Mouse (Mus musculus): Measurements from ENCODE around the gene Pias4. TPM values are rescaled to one million over a fixed set of nuclear protein-coding genes. Genes with fewer than 3 reads are reported as not detected.
"Not testable (repeated sequence)": the region's sequence is repeated elsewhere in the genome, so short reads cannot be mapped to it uniquely, and the experiment has no call there.

Pias4 gene
- polyA plus RNA-seq, 1 experiment from 2014 or later: 58.4 TPM

GRCm38 (mm10) chr10:81187161-81187560, 19.4 kb upstream of the Pias4 start:
- no peak overlapping the region for H3K9ac ChIP-seq
- no peaks in the 10 kb centered on the region for H3K9me3 ChIP-seq
- no peaks in the 10 kb centered on the region for H3K27me3 ChIP-seq
- no peak overlapping the region for H3K27ac ChIP-seq
- 97% methylated on average over 9 of the region's 9 CpGs for WGBS
- no peak for ATAC-seq (ENCODE audit: low FRiP score)
- peaks cover 72% of the 10 kb centered on the region for H3K36me3 ChIP-seq
- no peak overlapping the region for H3K4me2 ChIP-seq
- no peak overlapping the region for H3K4me3 ChIP-seq
- H3K4me1 ChIP-seq (replicated peaks): peaks cover 23% of the 10 kb centered on the region

DNA sequence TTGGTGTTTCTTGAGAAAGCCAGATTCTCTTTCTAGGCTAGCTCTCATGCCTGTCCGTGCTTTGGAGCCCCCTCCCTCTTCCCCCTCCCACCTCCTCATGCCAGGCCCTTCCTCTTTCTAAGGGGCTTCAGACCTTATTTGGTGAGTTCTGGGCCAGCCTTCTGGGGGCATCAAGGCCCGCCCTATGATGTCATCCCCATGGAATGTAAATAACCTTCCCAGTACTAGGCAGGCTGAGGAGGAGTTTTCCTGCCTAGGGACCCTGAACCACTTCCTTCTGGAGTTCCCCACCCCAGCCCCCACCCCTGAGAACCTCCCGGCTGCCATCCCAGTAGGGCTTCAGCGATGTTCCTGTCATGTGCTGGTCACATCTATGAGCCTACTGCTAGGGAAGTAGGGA, 17.0 kb upstream of the Pias4 start:
- Histone ChIP-seq H3K27ac (no peak overlapping the region), H3K36me3 (peaks cover 77% of the 10 kb centered on the region), H3K4me3 (no peak overlapping the region), H3K4me2 (no peak overlapping the region), H3K27me3 (no peaks in the 10 kb centered on the region), H3K4me1 (replicated peaks) (peaks cover 27% of the 10 kb centered on the region), H3K9ac (peak overlapping the region; percentile 15; the same call in 1 of the 2 replicates), H3K9me3 (no peaks in the 10 kb centered on the region)
- WGBS: 72% methylated on average over 4 of the region's 4 CpGs
- ATAC-seq (ENCODE audit: low FRiP score): no peak

- WGBS: 88% methylated on average over 5 of the region's 5 CpGs
- no peak for ATAC-seq (ENCODE audit: low FRiP score)
- no peaks in the 10 kb centered on the region for H3K27me3 ChIP-seq
- peak within 1 kb of the TSS; percentile 82 for H3K9ac ChIP-seq
- peaks cover 79% of the 10 kb centered on the region for H3K36me3 ChIP-seq
- peak within 1 kb of the TSS; percentile 66 for H3K4me3 ChIP-seq
- peak within 1 kb of the TSS; percentile 94 for H3K27ac ChIP-seq
- H3K4me2 ChIP-seq: peak within 1 kb of the TSS; percentile 69
- H3K4me1 ChIP-seq (replicated peaks): peaks cover 36% of the 10 kb centered on the region
- H3K9me3 ChIP-seq: no peaks in the 10 kb centered on the region
Observed at GRCm38 (mm10) chr10:81183805-81184204, 16.1 kb upstream of the Pias4 start, which contains the start of gene 4930442H23Rik. TSS of gene 4930442H23Rik (minus strand) at chr10:81183849.

DNA sequence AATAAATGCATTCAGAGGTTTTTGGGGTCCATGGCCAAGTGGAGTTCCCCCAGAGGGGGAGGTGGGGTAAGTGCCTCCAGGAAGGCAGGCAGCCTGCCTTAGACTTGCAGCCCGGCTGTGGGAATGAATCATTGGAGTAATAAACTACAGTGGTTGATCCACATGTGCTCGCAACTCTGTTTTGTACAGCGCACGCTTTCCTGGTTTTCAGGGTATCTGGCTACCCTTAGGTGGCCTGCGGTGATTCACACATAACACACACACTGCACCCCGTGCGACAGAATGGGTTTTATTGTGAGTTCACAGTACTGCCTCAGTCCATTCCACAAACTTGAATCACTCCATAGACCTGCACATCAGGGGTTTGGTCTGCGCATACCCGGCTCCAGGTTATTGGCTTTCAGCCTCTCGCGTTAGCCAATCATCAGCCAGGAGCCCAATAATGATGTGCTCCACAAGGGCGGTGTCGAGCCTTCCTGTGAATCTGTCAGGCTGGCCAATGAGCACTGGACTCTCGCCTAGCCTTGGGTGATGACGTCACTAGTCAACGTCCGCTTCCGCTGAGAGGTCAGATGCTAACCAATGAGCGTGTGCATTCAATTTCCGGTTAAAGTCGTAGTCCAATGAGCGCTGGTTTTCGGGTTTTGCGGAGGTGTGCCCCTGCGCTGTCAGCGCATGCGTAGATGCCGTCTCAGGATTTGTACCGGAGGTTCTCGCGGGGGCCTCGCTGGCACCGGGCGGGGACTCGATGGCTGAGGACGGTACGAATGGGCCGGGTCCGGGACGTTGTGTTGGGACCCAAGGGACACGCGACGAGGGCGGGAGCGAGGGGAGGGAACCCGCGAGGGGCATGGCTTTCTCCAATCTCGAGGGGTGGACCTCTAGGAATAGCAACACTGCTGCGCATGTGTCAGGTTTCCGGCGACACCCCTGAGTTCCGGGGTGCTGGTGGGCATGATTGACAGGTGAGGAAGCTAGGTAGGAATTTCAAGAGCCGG, 14.9 kb upstream of the Pias4 start, which contains the start of gene Dapk3:
TSS of gene Dapk3 (plus strand) at position 670 of the 998 bp plus-strand sequence.
- Histone ChIP-seq H3K9me3 (no peaks in the 10 kb centered on the region), H3K4me1 (replicated peaks) (peaks cover 48% of the 10 kb centered on the region), H3K9ac (peak within 1 kb of the TSS; percentile 82), H3K4me3 (peak within 1 kb of the TSS; percentile 66), H3K4me2 (peak within 1 kb of the TSS; percentile 69), H3K27ac (peak within 1 kb of the TSS; percentile 94), H3K27me3 (no peaks in the 10 kb centered on the region), H3K36me3 (peaks cover 82% of the 10 kb centered on the region)
- peak; percentile 95 for ATAC-seq (ENCODE audit: low FRiP score)
- WGBS: 4% methylated on average over 53 of the region's 53 CpGs

- not testable (repeated sequence) for ATAC-seq (ENCODE audit: low FRiP score); H3K27me3 ChIP-seq; H3K9me3 ChIP-seq; H3K4me3 ChIP-seq; H3K4me2 ChIP-seq; H3K9ac ChIP-seq
- Histone ChIP-seq H3K27ac (peak overlapping the region; percentile 66; the same call in 1 of the 2 replicates), H3K36me3 (peaks cover 78% of the 10 kb centered on the region), H3K4me1 (replicated peaks) (peaks cover 54% of the 10 kb centered on the region)
- 84% methylated on average over 12 of the region's 12 CpGs for WGBS
Observed at GRCm38 (mm10) chr10:81181860-81182259, 14.1 kb upstream of the Pias4 start.

- WGBS: 91% methylated on average over 13 of the region's 13 CpGs
- no peak for ATAC-seq (ENCODE audit: low FRiP score)
- H3K27me3 ChIP-seq: no peaks in the 10 kb centered on the region
- peaks cover 71% of the 10 kb centered on the region for H3K36me3 ChIP-seq
- no peak overlapping the region for H3K27ac ChIP-seq
- no peak overlapping the region for H3K4me2 ChIP-seq
- peaks cover 56% of the 10 kb centered on the region for H3K4me1 ChIP-seq (replicated peaks)
- no peaks in the 10 kb centered on the region for H3K9me3 ChIP-seq
- H3K4me3 ChIP-seq: no peak overlapping the region
- H3K9ac ChIP-seq: no peak overlapping the region
Observed at GRCm38 (mm10) chr10:81180946-81181345, 13.2 kb upstream of the Pias4 start.

DNA sequence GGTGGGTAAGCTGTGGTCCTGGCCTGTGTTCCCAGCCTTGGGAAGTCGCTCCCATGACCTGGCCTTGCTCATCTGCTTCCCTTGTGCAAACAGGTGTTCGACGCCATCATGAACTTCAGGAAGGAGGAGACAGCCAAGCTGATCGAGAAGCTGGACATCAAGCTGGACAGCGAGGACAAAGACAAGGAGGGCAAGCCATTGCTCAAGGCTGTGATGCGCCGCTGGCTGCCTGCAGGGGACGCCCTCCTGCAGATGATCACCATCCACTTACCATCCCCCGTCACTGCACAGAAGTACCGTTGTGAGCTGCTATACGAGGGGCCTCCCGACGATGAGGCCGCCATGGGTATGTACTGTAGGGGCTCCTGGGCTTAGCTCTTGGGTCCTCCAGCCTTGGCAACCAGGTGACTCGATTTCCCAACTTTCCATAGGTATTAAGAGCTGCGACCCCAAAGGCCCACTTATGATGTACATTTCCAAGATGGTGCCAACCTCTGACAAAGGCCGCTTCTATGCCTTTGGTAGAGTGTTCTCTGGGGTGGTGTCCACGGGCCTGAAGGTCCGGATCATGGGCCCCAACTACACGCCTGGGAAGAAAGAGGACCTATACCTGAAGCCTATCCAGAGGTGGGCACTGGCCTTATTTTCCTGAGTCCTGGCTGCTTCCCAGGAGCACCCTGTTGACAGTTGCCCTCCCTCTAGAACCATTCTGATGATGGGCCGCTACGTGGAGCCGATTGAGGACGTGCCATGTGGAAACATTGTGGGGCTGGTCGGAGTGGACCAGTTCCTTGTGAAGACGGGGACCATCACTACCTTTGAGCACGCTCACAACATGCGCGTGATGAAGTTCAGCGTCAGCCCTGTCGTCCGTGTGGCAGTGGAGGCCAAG, 12.0 kb upstream of the Pias4 start:
- Histone ChIP-seq H3K4me2 (no peak overlapping the region; the same call in 1 of the 2 replicates), H3K36me3 (peaks cover 60% of the 10 kb centered on the region), H3K9me3 (no peaks in the 10 kb centered on the region), H3K4me3 (no peak overlapping the region), H3K9ac (0 out of 2 replicates have a peak overlapping the region, but pooled peaks have one; percentile 8), H3K27me3 (no peaks in the 10 kb centered on the region), H3K27ac (no peak overlapping the region), H3K4me1 (replicated peaks) (peaks cover 68% of the 10 kb centered on the region)
- ATAC-seq (ENCODE audit: low FRiP score): no peak
- 91% methylated on average over 32 of the region's 32 CpGs for WGBS

DNA sequence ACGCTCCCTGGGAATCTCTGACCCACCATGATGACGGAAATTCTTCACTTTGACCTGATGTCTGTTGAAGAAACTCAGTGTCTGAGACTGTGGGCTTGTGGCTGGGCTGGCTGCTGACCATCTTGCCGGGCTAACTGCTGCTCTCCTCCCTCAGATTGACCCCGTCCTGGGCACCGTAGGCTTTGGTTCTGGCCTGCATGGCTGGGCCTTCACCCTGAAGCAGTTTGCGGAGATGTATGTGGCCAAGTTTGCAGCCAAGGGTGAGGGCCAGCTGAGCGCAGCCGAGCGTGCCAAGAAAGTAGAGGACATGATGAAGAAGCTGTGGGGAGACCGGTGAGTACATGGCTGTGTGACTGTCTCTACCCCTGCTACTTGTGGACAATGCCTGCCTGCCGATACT, 11.2 kb upstream of the Pias4 start:
- Histone ChIP-seq H3K9ac (0 out of 2 replicates have a peak overlapping the region, but pooled peaks have one; percentile 8), H3K4me1 (replicated peaks) (peaks cover 70% of the 10 kb centered on the region), H3K4me3 (peak overlapping the region; percentile 94; the same call in 1 of the 2 replicates), H3K4me2 (no peak overlapping the region; the same call in 1 of the 2 replicates), H3K27me3 (no peaks in the 10 kb centered on the region), H3K9me3 (no peaks in the 10 kb centered on the region), H3K27ac (no peak overlapping the region), H3K36me3 (peaks cover 52% of the 10 kb centered on the region)
- WGBS: 95% methylated on average over 11 of the region's 11 CpGs
- no peak for ATAC-seq (ENCODE audit: low FRiP score)

GRCm38 (mm10) chr10:81177958-81178712, 10.4 kb upstream of the Pias4 start:
- Histone ChIP-seq H3K9me3 (no peaks in the 10 kb centered on the region), H3K4me3 (peak overlapping the region; percentile 94), H3K27me3 (no peaks in the 10 kb centered on the region), H3K4me1 (replicated peaks) (peaks cover 71% of the 10 kb centered on the region), H3K9ac (peak overlapping the region; percentile 100), H3K4me2 (peak overlapping the region; percentile 97), H3K36me3 (peaks cover 52% of the 10 kb centered on the region), H3K27ac (peak overlapping the region; percentile 98)
- WGBS: 67% methylated on average over 14 of the region's 14 CpGs
- ATAC-seq (ENCODE audit: low FRiP score): no peak

DNA sequence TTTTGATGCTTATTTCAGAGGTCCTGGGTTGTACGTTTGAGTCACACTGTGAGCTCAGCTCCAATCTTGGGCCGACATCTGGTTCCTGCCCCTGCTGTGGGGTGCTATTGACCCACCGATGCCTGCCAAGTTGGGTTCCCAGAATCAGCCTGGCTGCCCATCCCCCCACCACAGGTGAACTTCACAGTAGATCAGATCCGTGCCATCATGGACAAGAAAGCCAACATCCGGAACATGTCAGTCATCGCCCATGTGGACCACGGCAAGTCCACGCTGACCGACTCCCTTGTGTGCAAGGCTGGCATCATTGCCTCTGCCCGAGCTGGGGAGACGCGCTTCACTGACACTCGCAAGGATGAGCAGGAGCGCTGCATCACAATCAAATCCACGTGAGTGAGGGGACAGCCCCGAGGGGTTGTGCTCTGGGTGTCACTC, 9.8 kb upstream of the Pias4 start:
- no peaks in the 10 kb centered on the region for H3K27me3 ChIP-seq
- H3K4me1 ChIP-seq (replicated peaks): peaks cover 78% of the 10 kb centered on the region
- peak overlapping the region; percentile 97 for H3K4me2 ChIP-seq
- H3K36me3 ChIP-seq: peaks cover 52% of the 10 kb centered on the region
- H3K27ac ChIP-seq: peak overlapping the region; percentile 98
- no peaks in the 10 kb centered on the region for H3K9me3 ChIP-seq
- no peak for ATAC-seq (ENCODE audit: low FRiP score)
- peak overlapping the region; percentile 94 for H3K4me3 ChIP-seq
- WGBS: 14% methylated on average over 16 of the region's 16 CpGs
- H3K9ac ChIP-seq: peak overlapping the region; percentile 100

All from hindbrain, embryonic 13.5 days (tissue).